Mouse (Mus musculus) heart, postnatal 0 days (tissue): ENCODE measurements at regions not wholly inside any gene's neighbourhood (a gene's known extent, or its start where the extent isn't known, plus 50 kb on each side); places are given as distances from the start of the nearest gene placed in this dataset.

Experiments used
- ATAC-seq: fragments of 200-750 bp; cut with Nextera tagmentation; 2 replicates; pipeline ENCODE4 v1.8.0; 2017; ENCODE audit warnings: low read depth, moderate number of reproducible peaks, moderate library complexity; ENCODE audit not compliant: insufficient read depth
- DNase-seq: peaks from one replicate; pipeline ENCODE4 v3.0.0-alpha.2; 2016; ENCODE audit warnings: low spot score
- H3K27ac ChIP-seq: fragments of 300-500 bp; sonication (generic); 2 replicates; pipeline ENCODE4 v1.5.1; 2014; ENCODE audit warnings: low read depth, mild to moderate bottlenecking
- H3K27me3 ChIP-seq: fragments of 300-500 bp; sonication (generic); 2 replicates; pipeline ENCODE4 v1.6.1; 2014; ENCODE audit warnings: low read length, mixed read lengths; ENCODE audit not compliant: control insufficient read depth, insufficient read depth
- H3K36me3 ChIP-seq: fragments of 300-500 bp; sonication (generic); replicated peaks from 2 replicates; pipeline ENCODE4 v1.6.1; 2014; ENCODE audit warnings: low read length, mixed read lengths; ENCODE audit not compliant: control insufficient read depth, insufficient read depth
- H3K4me1 ChIP-seq: fragments of 300-500 bp; sonication (generic); 2 replicates; pipeline ENCODE4 v1.6.1; 2014; ENCODE audit warnings: antibody characterized with exemption; ENCODE audit not compliant: control insufficient read depth, insufficient read depth
- H3K4me2 ChIP-seq: fragments of 300-500 bp; sonication (generic); 2 replicates; pipeline ENCODE4 v1.6.1; 2014; ENCODE audit warnings: low read depth, mild to moderate bottlenecking, low read length, moderate library complexity
- H3K4me3 ChIP-seq: fragments of 300-500 bp; sonication (generic); 2 replicates; pipeline ENCODE4 v1.5.1; 2014; ENCODE audit warnings: low read depth, low read length
- H3K9ac ChIP-seq: fragments of 300-500 bp; sonication (generic); replicated peaks from 2 replicates; pipeline ENCODE4 v1.6.1; 2014; ENCODE audit warnings: low read depth, low read length, mixed read lengths
- H3K9me3 ChIP-seq: fragments of 300-500 bp; sonication (generic); replicated peaks from 2 replicates; pipeline ENCODE4 v1.6.1; 2016; ENCODE audit warnings: low read length; ENCODE audit not compliant: control insufficient read depth
- CTCF ChIP-seq: IDR thresholded peaks from 2 replicates; pipeline ENCODE4 v1.5.1; 2016; ENCODE audit warnings: antibody characterized with exemption, control low read depth, low read depth
- EP300 ChIP-seq: IDR thresholded peaks from 2 replicates; pipeline ENCODE4 v1.6.1; 2016; ENCODE audit warnings: antibody characterized with exemption, low read depth
- WGBS: fragments of 180-500 bp; shearing (Covaris S2); extraction: QIAGEN DNeasy Blood & Tissue Kit; methylation state at CpG from one replicate; pipeline ENCODE4 v1.1.7; 2014; 5-methylcytosine and 5-hydroxymethylcytosine counted together

DNA sequence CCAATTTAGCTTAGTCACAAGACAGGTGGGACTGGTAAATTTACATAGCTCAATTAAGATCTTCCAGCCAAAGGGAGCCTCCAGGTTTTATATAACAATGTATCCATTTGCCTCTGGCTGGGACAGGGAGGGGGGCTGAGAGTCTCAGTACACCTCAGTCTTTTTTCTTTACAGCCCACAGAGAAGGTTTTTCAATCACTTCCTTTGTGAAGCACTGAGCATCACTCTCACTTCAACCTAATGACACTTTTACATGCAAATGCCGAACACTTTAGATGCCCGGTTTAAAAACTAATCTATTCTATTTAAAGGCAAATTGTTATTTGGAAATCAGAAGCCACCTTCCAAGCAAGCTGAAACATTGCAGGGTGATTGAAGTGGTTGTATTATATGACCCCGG is 96.8 kb upstream of the Mdm1 start:
- no peak for ATAC-seq
- no peaks in the 10 kb centered on the region for H3K9me3 ChIP-seq
- DNase-seq: no peak
- H3K36me3 ChIP-seq: no peaks in the 10 kb centered on the region
- H3K4me3 ChIP-seq: no peak overlapping the region
- no peak overlapping the region for H3K27ac ChIP-seq
- H3K4me2 ChIP-seq: no peak overlapping the region
- no peak for TF ChIP-seq CTCF
- no peak for TF ChIP-seq EP300
- 60% methylated on average over 3 of the region's 3 CpGs for WGBS
- H3K9ac ChIP-seq: no peak overlapping the region
- H3K4me1 ChIP-seq: peaks cover 9% of the 10 kb centered on the region; the same call in 1 of the 2 replicates
- H3K27me3 ChIP-seq: no peaks in the 10 kb centered on the region

DNA sequence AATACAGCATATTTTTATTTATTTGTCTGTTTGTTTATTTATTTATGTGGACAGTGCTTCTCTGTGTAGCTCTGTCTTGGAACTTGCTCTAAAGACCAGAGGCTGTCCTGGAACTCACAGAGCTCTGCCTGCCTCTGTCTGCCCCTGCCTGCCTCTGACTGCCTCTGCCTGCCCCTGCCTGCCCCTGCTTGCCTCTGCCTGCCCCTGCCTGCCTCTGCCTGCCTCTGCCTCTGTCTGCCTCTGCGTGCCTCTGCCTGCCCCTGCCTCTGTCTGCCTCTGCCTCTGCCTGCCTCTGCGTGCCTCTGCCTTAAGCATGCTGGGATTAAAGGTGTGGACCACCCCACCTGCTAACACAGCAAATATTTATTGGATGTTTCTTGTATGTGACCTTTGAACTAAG is 96.2 kb upstream of the Mdm1 start:
- WGBS: 84% methylated on average over 2 of the region's 2 CpGs
- Histone ChIP-seq H3K4me3 (no peak overlapping the region), H3K4me2 (no peak overlapping the region), H3K4me1 (peaks cover 13% of the 10 kb centered on the region; the same call in 1 of the 2 replicates), H3K36me3 (no peaks in the 10 kb centered on the region), H3K9ac (no peak overlapping the region), H3K27ac (no peak overlapping the region), H3K9me3 (no peaks in the 10 kb centered on the region), H3K27me3 (no peaks in the 10 kb centered on the region)
- no peak for TF ChIP-seq CTCF
- TF ChIP-seq EP300: no peak
- no peak for ATAC-seq
- DNase-seq: no peak

DNA sequence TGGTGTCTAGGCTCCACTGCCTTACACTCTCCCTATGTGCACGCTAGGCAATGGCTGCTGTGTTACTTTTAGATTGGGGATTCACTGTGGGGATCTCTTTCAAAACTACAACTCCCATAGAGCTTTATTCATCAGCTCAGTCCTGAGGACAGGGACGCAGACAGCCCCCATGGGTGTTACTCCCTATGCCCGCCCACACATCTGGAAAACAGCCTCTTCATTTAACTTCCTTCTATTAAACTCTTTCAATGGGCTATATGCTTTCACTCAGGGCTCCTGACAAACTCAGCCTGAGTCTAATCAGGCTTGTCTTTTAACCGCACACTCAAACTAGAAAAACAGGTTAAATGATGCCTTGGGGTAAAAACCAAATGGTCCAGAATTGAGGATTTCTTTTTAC is 95.3 kb upstream of the Mdm1 start:
- H3K4me2 ChIP-seq: no peak overlapping the region
- DNase-seq: no peak
- no peak overlapping the region for H3K9ac ChIP-seq
- H3K4me1 ChIP-seq: peaks cover 13% of the 10 kb centered on the region; the same call in 1 of the 2 replicates
- H3K27me3 ChIP-seq: no peaks in the 10 kb centered on the region
- no peaks in the 10 kb centered on the region for H3K36me3 ChIP-seq
- H3K4me3 ChIP-seq: no peak overlapping the region
- H3K27ac ChIP-seq: no peak overlapping the region
- WGBS: 65% methylated on average over 4 of the region's 4 CpGs
- TF ChIP-seq CTCF (no peak), EP300 (no peak)
- no peak for ATAC-seq
- H3K9me3 ChIP-seq: no peaks in the 10 kb centered on the region

DNA sequence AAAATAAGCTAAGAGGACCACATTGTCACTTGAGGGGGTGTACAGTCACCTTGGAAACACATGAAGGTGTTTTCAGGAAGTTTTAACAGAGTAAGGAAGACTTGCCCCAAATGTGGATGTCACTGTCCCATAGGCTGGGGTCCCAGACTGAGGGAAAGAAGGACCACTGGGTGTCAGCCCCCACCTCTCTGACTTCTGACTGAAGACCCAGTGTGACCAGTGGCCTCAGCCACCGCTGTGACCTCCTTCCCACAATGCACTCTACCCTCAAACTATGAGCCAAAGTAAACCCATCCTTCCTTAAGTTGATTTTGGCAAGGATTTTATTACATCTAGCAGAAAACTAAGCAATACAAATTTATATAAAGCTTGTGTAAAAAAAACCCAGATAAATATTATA is 94.8 kb upstream of the Mdm1 start:
- Histone ChIP-seq H3K4me2 (no peak overlapping the region), H3K4me3 (no peak overlapping the region), H3K36me3 (no peaks in the 10 kb centered on the region), H3K4me1 (peaks cover 13% of the 10 kb centered on the region; the same call in 1 of the 2 replicates), H3K9me3 (no peaks in the 10 kb centered on the region), H3K27me3 (no peaks in the 10 kb centered on the region), H3K9ac (no peak overlapping the region), H3K27ac (no peak overlapping the region)
- WGBS: 67% methylated on average over 1 of the region's 1 CpGs
- no peak for TF ChIP-seq CTCF
- TF ChIP-seq EP300: no peak
- no peak for ATAC-seq
- peak; percentile 24 for DNase-seq

DNA sequence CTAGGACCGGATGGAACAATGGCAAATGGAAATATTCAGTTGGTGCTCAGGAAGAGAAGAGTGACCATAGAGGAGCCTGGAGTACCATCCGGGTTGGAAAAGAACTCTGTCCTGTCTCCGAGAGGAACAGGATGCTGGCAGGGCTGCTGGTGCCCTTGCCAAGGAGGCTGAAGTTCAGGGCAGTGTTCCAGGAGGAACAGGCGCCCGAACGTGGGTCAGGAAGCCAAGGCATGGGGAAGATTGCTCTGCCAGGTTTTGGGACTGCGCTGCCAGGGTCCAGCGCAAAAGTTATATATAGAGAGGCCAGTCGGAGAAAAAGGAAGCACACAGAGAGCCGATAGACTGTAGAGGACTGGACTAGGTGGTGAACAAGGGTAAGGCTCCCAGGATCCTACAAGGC is 92.3 kb upstream of the Mdm1 start:
- H3K4me1 ChIP-seq: peaks cover 10% of the 10 kb centered on the region; the same call in 1 of the 2 replicates
- DNase-seq (peak; percentile 89), ATAC-seq (peak; percentile 92)
- no peaks in the 10 kb centered on the region for H3K27me3 ChIP-seq
- no peaks in the 10 kb centered on the region for H3K36me3 ChIP-seq
- H3K4me3 ChIP-seq: no peak overlapping the region
- WGBS: 33% methylated on average over 10 of the region's 10 CpGs
- 0 out of 2 replicates have a peak, but pooled peaks cover 5% of the 10 kb centered on the region for H3K9me3 ChIP-seq
- H3K9ac ChIP-seq: no peak overlapping the region
- TF ChIP-seq CTCF (no peak), EP300 (peak; percentile 95)
- H3K4me2 ChIP-seq: peak overlapping the region; percentile 36
- H3K27ac ChIP-seq: peak overlapping the region; percentile 76

DNA sequence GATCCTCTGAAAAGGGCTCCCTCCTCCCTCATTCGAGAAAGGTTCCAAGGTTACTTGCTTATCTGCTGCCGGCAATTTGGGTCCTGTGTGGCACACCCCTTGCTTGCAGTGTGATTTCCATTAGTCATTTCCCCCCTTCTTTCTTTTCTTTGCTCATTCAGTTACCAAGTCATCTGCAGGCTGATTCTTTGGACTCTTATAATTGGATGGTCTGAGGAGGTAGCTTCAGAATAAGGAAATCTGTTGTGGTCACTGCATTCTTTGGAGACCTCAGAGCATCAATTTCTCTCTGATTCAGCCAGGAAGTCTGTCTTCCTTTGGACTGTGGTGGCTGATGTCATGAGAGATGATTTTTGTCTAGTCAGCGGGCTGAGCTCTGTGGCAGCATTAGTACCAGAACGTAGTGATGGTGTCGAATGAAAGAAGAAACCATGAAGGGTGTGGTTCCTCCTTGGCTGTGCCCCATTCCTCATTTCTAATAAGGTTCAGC is 91.4 kb upstream of the Mdm1 start:
- H3K36me3 ChIP-seq: no peaks in the 10 kb centered on the region
- H3K9me3 ChIP-seq: 0 out of 2 replicates have a peak, but pooled peaks cover 5% of the 10 kb centered on the region
- no peak overlapping the region for H3K27ac ChIP-seq
- no peak overlapping the region for H3K4me3 ChIP-seq
- H3K9ac ChIP-seq: no peak overlapping the region
- ATAC-seq: no peak
- no peaks in the 10 kb centered on the region for H3K27me3 ChIP-seq
- no peak for TF ChIP-seq CTCF
- no peak for TF ChIP-seq EP300
- 60% methylated on average over 5 of the region's 5 CpGs for WGBS
- DNase-seq: no peak
- peaks cover 10% of the 10 kb centered on the region; the same call in 1 of the 2 replicates for H3K4me1 ChIP-seq
- H3K4me2 ChIP-seq: no peak overlapping the region
